Mouse (Mus musculus) spleen, postnatal 0 days (tissue): ENCODE results near the gene Mup5. TPM values are rescaled to one million over a fixed set of nuclear protein-coding genes. Genes with fewer than 3 reads are reported as not detected.

Experiments used
- polyA plus RNA-seq: library from polyadenylated mRNA; unstranded; fragments of >200 nt; fragmentation: Nextera tagmentation; extraction: Ambion mirVana; gene quantifications from 2 replicates; pipeline ENCODE4 v1.2.1, GENCODE M21; 2015

Mup5 gene
- polyA plus RNA-seq: not detected in 2 replicates

DNA sequence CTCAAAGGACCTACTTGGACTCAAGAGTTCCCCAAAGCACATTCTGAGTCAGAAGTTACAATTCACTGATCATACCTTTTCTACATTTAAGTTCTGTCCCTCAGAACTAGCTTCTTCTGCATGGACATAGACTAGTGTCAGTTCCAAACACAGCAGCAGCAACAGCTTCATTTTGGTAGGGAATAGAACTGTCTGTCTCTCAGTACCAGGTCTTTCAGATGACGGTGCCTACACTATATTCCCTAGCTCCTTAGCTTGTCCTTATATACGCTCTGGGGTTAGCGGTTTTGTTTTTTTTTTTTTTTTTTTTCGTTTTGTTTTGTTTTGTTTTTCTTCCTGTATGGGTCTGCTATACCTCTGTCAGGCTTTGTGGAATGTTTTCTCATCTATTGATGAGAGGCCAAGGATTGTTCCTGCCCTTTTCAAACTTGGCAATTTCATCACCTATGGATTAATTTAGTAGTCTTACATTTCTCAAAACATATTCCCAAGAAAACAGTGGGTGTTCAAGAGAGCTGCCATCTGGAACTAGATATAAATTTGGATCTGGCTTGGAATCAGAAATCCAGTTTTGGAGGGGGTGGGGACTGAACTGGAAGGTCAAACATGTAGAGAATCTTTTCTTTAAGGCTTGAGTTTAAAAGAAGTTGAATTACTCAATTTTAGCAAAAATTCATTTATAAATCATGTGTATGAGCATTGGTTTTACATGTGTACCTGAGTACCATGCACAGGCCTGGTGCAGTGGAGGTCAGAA, at the start of gene Mup5:
Gene Mup5 (minus strand): TSS at position 282 of the 757 bp plus-strand sequence.

DNA sequence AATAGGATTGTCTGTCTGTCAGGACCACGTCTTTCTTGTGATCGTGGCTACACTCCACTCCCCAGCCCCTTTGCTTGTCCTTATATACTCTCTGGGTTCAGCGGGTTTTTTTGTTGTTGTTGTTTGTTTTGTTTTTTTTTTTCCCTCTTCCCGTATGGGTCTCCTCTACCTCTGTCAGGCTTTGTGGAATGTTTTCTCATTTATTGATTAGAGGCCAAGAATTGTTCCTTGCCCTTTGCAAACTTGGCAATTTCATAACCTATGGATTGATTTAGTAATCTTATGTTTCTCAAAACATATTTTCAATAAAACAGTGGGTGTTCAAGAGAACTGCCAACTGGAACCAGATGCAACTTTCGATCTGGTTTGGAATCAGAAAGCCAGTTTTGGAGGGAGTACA, 52.9 kb downstream of the Mup5 start, which contains the start of gene Mup19:
Gene Mup19 (minus strand): TSS at position 101 of the 400 bp plus-strand sequence.

Other genes with a start within 250 kb of the Mup5 start
- not detected in 2 replicates for gene Mup17, start 239.4 kb downstream of the Mup5 start, polyA plus RNA-seq
- gene Mup18, start 161.1 kb downstream of the Mup5 start, polyA plus RNA-seq: not detected in 2 replicates
- not detected in 2 replicates for gene Mup19, start 53.0 kb downstream of the Mup5 start, polyA plus RNA-seq
- not detected in 2 replicates for gene Mup20, start 218.9 kb upstream of the Mup5 start, polyA plus RNA-seq